Mouse (Mus musculus) heart, embryonic 12.5 days (tissue): Measurements from ENCODE around the gene Elp6. TPM values are rescaled to one million over a fixed set of nuclear protein-coding genes. Genes with fewer than 3 reads are reported as not detected.

Experiments used
- ATAC-seq: fragments of 200-750 bp; cut with Nextera tagmentation; 2 replicates; pipeline ENCODE4 v1.8.0; 2017; ENCODE audit warnings: moderate TSS enrichment, moderate library complexity; ENCODE audit not compliant: insufficient number of reproducible peaks, low FRiP score
- H3K27ac ChIP-seq: fragments of 300-500 bp; sonication (generic); 2 replicates; pipeline ENCODE4 v1.5.1; 2016; ENCODE audit warnings: mild to moderate bottlenecking, moderate library complexity; ENCODE audit not compliant: poor library complexity, severe bottlenecking
- H3K27me3 ChIP-seq: fragments of 300-500 bp; sonication (generic); replicated peaks from 2 replicates; pipeline ENCODE4 v1.6.1; 2016; ENCODE audit warnings: mild to moderate bottlenecking, moderate library complexity
- H3K36me3 ChIP-seq: fragments of 300-500 bp; sonication (generic); 2 replicates; pipeline ENCODE4 v1.6.1; 2016; ENCODE audit warnings: mild to moderate bottlenecking, moderate library complexity
- H3K4me1 ChIP-seq: fragments of 300-500 bp; sonication (generic); replicated peaks from 2 replicates; pipeline ENCODE4 v1.6.1; 2016; ENCODE audit warnings: mild to moderate bottlenecking
- H3K4me2 ChIP-seq: fragments of 300-500 bp; sonication (generic); 2 replicates; pipeline ENCODE4 v1.6.1; 2016; ENCODE audit warnings: mild to moderate bottlenecking, moderate library complexity
- H3K4me3 ChIP-seq: fragments of 300-500 bp; sonication (generic); 2 replicates; pipeline ENCODE4 v1.5.1; 2016; ENCODE audit warnings: mild to moderate bottlenecking
- H3K9ac ChIP-seq: fragments of 300-500 bp; sonication (generic); 2 replicates; pipeline ENCODE4 v1.6.1; 2016; ENCODE audit warnings: mild to moderate bottlenecking, moderate library complexity
- H3K9me3 ChIP-seq: fragments of 300-500 bp; sonication (generic); replicated peaks from 2 replicates; pipeline ENCODE4 v1.6.1; 2016; ENCODE audit warnings: mild to moderate bottlenecking, moderate library complexity
- WGBS: fragments of 180-500 bp; shearing (Covaris S2); methylation state at CpG from one replicate; pipeline ENCODE4 v1.1.7; 2016; 5-methylcytosine and 5-hydroxymethylcytosine counted together
- microRNA-seq: library from miRNA; unstranded; fragments of <30 nt; microRNA quantifications from one replicate; pipeline ENCODE4, GENCODE M21; 2017
- polyA plus RNA-seq: library from polyadenylated mRNA; unstranded; fragments of >200 nt; fragmentation: Nextera tagmentation; extraction: Ambion mirVana; gene quantifications from 2 replicates; pipeline ENCODE4 v1.2.1, GENCODE M21; 2016

Gene Elp6
- polyA plus RNA-seq, 1 experiment from 2014 or later, result 13.8 TPM

- H3K27me3 ChIP-seq, result no peaks in the 10 kb centered on the region
- H3K9ac ChIP-seq, result no peak overlapping the region
- no peaks in the 10 kb centered on the region for H3K9me3 ChIP-seq
- no peaks in the 10 kb centered on the region for H3K4me1 ChIP-seq
- no peak overlapping the region for H3K4me2 ChIP-seq
- H3K27ac ChIP-seq, result no peak overlapping the region
- ATAC-seq, result no peak
- WGBS, result 70% methylated on average over 12 of the region's 12 CpGs
- H3K36me3 ChIP-seq, result peaks cover 24% of the 10 kb centered on the region
- H3K4me3 ChIP-seq, result no peak overlapping the region
Measured at GRCm38 (mm10) chr9:110361299-110361698, 56.3 kb downstream of the Elp6 start.

- Histone ChIP-seq H3K9me3 (no peaks in the 10 kb centered on the region), H3K27ac (no peak overlapping the region), H3K4me1 (no peaks in the 10 kb centered on the region), H3K4me3 (no peak overlapping the region), H3K36me3 (peaks cover 24% of the 10 kb centered on the region), H3K9ac (no peak overlapping the region), H3K4me2 (no peak overlapping the region), H3K27me3 (no peaks in the 10 kb centered on the region)
- 79% methylated on average over 10 of the region's 10 CpGs for WGBS
- no peak for ATAC-seq
Measured at GRCm38 (mm10) chr9:110362337-110362736, 57.4 kb downstream of the Elp6 start.

- WGBS, result 48% methylated on average over 5 of the region's 5 CpGs
- Histone ChIP-seq H3K36me3 (peaks cover 24% of the 10 kb centered on the region), H3K27me3 (no peaks in the 10 kb centered on the region), H3K4me2 (no peak overlapping the region), H3K9me3 (no peaks in the 10 kb centered on the region), H3K27ac (no peak overlapping the region), H3K4me3 (no peak overlapping the region), H3K9ac (no peak overlapping the region), H3K4me1 (no peaks in the 10 kb centered on the region; the same call in 1 of the 2 replicates)
- ATAC-seq, result peak; percentile 30; the same call in 1 of the 2 replicates
Measured at GRCm38 (mm10) chr9:110366746-110367145, 61.8 kb downstream of the Elp6 start.

- H3K4me2 ChIP-seq, result no peak overlapping the region
- H3K27ac ChIP-seq, result no peak overlapping the region
- no peaks in the 10 kb centered on the region for H3K27me3 ChIP-seq
- H3K9ac ChIP-seq, result no peak overlapping the region
- 62% methylated on average over 3 of the region's 3 CpGs for WGBS
- ATAC-seq, result no peak
- peaks cover 32% of the 10 kb centered on the region for H3K36me3 ChIP-seq
- no peaks in the 10 kb centered on the region; the same call in 1 of the 2 replicates for H3K4me1 ChIP-seq
- H3K4me3 ChIP-seq, result no peak overlapping the region
- no peaks in the 10 kb centered on the region for H3K9me3 ChIP-seq
Measured at GRCm38 (mm10) chr9:110369860-110370259, 64.9 kb downstream of the Elp6 start.

Small RNA genes within 50 kb of the gene (microRNA-seq; reads per million reads assigned to microRNA genes)
- 130 reads per million, percentile 56 among the genes with 10 or more reads in this experiment for gene Mir6236

Other genes with a start within 250 kb of the Elp6 start
- gene Smarcc1, start 187.5 kb upstream of the Elp6 start, polyA plus RNA-seq, result 111 and 118 TPM in 2 replicates
- 114 and 120 TPM in 2 replicates for gene Dhx30, start 187.3 kb upstream of the Elp6 start, polyA plus RNA-seq
- 1.9 and 2.1 TPM in 2 replicates for gene Cspg5, start 61.4 kb upstream of the Elp6 start, polyA plus RNA-seq
- gene Scap, start 28.1 kb downstream of the Elp6 start, polyA plus RNA-seq, result 22.2 and 23.9 TPM in 2 replicates
- 13.6 and 14.0 TPM in 2 replicates for gene Ptpn23, start 103.0 kb downstream of the Elp6 start, polyA plus RNA-seq
- 0.26 and 0.65 TPM in 2 replicates for gene Ngp, start 114.6 kb downstream of the Elp6 start, polyA plus RNA-seq
- 9.8 and 10.2 TPM in 2 replicates for gene Klhl18, start 171.5 kb downstream of the Elp6 start, polyA plus RNA-seq
- 0.74 and 0.86 TPM in 2 replicates for gene Kif9, start 171.8 kb downstream of the Elp6 start, polyA plus RNA-seq
- gene Setd2, start 227.4 kb downstream of the Elp6 start, polyA plus RNA-seq, result 26.4 and 28.5 TPM in 2 replicates